Mouse (Mus musculus) layer of hippocampus, adult 18-20 months (tissue): Measurements from ENCODE around the gene Apoh. TPM values are rescaled to one million over a fixed set of nuclear protein-coding genes. Genes with fewer than 3 reads are reported as not detected.
A peak's percentile ranks its signal among the peaks of the same experiment; 100 is the strongest.

Experiments used
- DNase-seq, 2 experiments: peaks; one replicate each; pipeline ENCODE4 v3.0.0; 2022; ENCODE audit warnings: low spot score in 2 of 2
- total RNA-seq, 2 experiments: library from RNA; stranded (reverse); gene quantifications; 2 replicates each; pipeline ENCODE4 v1.2.3; 2021

The Apoh gene
- total RNA-seq, 2 experiments from 2014 or later = 0.66 to 0.99 TPM

DNA sequence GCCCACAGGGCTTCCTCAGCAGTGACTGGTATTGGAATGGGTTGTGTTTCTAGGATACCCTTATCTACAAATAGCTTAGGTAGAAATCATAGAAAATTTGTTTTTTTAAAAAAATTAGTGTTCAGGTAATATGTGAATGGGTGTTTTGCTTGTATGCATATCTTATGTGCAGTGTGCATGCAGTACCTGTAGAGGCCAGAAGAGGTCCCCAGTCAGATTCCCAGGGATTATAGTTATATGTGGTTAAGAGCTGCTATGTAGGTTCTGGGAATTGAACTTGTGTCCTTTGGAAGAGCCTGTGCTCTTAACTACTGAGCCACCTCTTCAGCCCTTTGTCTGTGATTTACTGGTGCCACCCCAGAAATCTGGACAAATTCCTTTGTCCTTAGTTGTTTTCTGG is 104.0 kb downstream of the Apoh start:
- DNase-seq = no peak

DNA sequence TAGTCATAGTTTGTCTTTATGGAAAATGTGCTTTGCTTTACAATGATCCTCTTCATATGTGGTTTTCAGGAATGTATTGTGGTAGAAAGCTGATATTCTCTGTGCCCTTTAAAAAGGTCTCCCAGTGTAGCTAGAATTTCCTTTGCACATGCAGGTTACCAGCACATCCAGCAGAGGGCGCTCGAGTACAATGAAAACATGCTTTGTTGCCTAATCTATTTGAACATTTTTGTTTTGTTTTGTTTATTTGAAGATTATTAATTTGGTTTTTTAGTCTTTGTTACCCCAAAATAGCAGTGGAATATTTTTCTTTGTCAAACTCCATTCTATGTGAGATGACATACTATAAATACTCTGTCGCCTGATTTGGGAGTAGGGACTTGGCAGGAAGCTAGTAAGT is 106.7 kb downstream of the Apoh start:
- DNase-seq = peak; percentile 32 to 84

DNA sequence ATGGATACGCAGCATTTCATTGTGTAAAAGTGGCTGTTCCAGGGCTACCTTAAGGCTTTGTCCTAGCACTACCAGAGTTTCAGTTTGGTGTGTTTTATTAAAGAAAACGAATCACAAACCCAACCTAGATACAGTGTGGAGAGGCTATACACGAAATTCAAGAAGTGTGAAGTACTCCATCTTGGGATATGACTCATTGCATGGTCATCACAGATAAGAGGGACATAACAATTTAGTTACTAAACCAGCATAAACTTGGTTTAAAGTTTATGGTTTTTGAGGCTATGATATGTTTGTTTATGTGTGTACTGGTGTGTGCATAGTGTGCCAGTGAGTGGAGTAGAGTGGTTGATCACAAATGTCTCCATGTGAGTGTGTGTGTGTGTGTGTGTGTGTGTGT is 116.4 kb downstream of the Apoh start:
- DNase-seq = no peak

Other genes starting within 250 kb of the Apoh start
- gene Prkca, start 574 bp downstream of the Apoh start, total RNA-seq = 100 to 1,000 TPM; 222 to 240 TPM
- 10 to 100 TPM; 22.6 to 26.0 TPM for gene Cep112, start 81.8 kb downstream of the Apoh start, total RNA-seq